Mouse (Mus musculus): ENCODE data around the gene Ddx41.

Gene Ddx41

GRCm38 (mm10) chr13:55506697-55507096 is 29.8 kb downstream of the Ddx41 start:
- DNase-seq, result peak; percentile 58 to 76

DNA sequence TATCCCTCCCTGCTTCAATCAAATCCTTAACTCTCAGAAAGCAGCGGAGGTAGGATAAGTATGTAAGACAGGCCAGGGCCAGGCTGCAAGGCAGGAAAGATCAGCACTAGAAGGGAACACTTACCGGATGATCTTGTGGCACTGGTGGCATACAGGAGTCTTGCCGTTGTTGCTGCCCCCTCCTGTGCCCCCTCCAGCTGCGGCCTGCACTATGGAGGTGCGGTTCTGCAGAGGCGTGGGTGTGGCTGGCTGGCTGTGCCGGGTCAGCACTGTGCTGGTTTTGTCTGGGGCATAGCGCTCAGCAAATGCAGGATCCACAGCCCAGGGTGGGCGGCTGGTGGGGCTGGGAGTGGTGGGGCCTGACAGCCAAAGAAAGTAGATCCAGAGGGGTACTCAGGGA is 30.6 kb downstream of the Ddx41 start:
- DNase-seq, result no peak

GRCm38 (mm10) chr13:55504390-55504789 is 32.1 kb downstream of the Ddx41 start:
- DNase-seq, result no peak

DNA sequence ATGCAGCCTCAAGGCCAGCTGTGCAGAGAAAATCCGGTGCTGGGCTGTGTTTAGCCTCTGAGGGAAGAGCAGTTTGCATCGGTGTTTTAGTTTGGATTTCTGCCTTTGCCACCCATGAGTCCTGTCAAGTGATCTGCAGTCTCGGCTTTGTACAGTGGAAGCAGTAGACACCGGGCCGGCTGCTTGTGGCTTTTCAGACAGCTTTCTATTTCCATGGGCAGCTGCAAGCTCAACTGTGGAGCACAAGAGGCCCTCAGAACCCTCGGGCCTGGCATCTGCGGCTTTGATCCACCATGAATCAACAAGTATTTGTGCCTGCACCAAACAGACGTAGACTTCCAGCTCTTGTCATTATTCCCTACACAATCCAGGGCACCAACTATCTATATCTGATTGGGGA is 34.1 kb downstream of the Ddx41 start:
- DNase-seq, result no peak

GRCm38 (mm10) chr13:55500575-55500974 is 35.9 kb downstream of the Ddx41 start:
- DNase-seq, result no peak

DNA sequence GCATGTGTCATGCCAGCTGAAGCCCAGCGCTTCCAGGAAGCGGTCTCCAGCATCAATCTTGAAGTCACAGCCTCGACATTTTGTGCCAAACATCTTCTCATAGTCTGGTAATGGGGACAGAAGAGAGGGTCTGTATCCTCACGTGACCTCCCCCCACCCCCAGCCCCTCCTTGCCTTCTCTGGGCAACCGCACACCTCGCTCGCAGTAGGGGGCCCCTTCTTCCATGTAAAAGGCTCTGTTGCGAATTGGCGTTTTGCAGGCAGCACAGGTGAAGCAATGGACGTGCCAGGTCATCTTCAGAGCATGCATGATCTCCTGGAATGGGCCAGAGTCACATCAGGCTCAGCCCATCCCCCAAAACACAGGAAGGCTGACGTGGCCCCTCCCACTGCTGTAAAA is 37.6 kb downstream of the Ddx41 start:
- DNase-seq, result no peak

GRCm38 (mm10) chr13:55496661-55497060 is 39.8 kb downstream of the Ddx41 start:
- DNase-seq, result no peak

DNA sequence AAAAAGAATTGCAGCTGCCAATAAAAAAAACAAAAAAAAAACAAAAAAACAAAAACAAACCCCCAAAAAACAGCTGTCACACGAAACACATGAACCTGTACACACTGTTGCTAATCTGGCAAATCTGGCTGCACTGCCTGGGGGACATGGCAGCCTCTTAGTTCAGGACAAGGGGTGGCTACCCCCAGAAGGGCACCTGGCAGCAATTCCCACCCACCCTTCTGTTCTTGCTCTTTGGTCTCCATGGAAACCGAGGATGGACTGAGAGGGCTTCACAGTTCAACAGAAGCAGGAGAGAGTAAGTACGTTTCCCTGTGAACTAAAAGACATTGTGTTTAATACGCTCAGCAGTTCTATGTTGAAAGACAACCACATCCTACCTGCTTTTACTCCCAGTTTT is 40.8 kb downstream of the Ddx41 start:
- no peak for DNase-seq

DNA sequence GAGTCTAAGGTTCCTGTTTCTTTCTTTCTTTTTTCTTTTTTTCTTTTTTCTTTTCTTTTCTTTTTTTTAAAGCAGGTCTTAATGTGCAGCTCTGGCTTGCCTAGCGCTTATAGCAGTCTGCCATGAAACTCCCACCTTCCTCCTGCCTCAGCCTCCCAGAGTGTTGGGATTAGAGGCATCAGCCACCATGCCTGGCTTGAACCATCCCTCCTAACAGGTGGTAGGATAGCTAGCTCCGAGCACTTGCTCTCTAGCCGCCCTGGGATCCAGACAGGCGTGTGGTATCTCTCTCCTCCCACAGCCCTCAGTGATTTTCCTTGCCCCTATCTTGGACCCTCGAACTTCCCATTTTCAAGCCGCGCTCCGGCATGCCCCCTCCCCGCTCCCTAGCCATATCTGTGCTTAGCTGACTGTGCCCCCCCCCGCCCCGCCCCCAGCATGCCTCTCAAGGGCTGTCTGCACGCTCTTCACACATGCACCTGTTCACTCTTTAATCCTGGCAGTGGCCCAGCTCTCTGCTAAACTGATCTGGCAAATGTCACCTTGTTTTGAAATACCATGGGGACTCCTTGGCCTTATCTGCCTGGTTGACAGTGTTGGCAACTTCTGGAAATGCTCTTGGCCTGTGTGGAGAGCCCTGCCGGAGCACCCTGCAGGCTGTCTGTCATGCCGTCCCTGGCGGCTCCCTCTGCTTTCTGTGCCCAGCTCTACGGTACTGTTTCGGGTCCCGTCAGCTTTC is 41.4 kb downstream of the Ddx41 start:
- DNase-seq, result peak; percentile 84 to 88

DNA sequence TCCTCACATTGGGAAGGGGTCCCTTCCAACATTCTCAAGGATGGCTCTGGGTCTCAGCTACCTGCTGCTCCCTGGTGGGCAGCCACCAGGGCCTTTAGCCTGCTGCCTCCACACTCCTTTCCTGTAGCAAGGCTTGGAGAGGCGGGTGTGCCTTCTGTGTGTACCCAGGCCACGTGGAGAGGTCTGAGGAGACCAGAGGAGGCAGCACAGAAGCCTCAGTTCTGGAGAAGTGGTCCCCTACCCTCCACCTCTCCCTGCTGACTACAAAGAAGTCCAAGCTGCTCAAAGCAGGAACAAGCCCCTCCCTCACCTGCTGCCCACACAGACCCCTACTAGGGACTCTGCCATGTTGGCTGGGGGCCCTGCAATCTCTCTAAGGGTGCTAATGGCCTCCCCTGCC is 42.2 kb downstream of the Ddx41 start:
- no peak for DNase-seq

DNA sequence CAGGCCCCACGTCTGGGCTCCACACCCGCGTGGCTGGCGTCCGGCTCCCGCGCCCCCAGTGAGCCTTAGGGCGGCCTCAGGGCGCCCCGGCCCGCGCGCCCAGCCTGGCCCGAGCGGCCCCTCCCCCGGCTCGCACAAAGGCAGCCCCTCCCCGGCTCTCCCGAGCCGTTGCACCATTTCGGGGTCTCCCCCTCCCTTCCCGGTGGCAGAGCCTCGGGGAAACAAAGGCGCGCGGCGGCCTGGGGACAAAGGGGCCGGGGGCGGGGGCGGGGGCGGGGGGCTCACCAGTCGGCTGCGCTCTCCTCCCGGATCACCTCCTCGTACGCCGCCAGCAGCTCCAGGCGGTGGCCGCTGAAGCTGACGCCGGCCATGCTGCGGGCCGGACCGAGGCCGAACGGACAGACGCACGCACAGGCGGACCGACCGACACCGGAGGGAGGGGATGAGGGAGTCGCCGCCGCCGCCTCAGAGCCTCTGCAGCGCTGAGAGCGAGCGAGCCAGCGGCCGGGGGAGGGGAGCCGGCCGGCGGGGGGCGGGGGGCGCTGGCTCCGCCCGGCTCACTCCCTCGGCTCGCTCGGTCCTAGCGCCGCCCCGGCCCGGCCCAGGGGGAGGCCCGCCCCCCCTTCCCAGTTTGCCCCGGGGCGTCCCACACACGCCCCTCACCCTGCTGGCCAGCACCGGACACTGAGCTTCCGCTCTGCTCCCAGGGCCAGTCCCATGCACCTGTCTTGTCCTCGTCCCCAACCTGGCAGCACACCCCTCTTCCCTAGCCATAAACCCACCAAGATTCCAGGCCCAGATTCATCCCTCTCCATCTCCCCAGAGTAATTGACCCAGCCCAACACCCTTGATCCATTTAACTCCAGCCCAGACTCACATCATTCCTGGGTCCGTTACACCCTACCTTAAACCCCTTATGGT is 48.6 kb downstream of the Ddx41 start, which contains the start of gene Dbn1:
Gene Dbn1, minus strand, starts transcription at position 534 of the 921 bp plus-strand sequence.
- DNase-seq, result peak in 1 of 2 experiments; percentile 62

DNA sequence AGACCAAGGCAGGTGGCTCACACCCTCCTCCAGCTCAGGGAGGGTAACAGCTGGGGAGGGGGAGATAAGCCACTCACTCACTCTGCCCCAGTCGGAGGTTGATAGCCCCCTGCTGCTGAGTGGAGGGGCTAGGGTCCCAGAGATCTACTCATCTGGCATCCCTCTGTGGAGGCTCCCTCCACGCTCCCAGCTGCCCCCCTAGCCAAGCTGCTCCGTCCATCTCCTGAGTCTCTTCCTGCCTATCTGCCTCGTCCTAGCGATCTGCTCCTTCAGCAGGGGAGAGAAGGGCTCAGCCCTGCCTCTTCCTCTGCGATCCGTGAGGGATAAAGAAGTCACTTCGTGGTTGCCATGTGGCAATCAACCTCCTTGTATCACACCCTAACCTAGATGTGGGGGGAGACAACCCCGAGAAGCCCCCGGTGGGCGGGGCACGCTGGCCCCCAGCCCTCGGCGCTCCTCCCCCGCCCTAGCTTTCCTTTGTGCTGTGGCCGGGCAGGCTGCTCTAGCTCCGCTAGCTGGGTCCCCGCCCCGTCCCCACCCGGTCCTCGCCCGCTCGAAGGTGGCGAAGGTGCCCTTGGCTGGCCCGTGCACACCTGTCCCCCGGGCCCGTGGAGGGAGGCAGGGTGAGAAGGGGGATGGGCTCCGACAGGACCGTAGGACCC is 49.4 kb downstream of the Ddx41 start:
- DNase-seq, result peak in 1 of 2 experiments; percentile 54

- peak in 1 of 2 experiments; percentile 47 for DNase-seq
Observed at GRCm38 (mm10) chr13:55486029-55486794, 50.2 kb downstream of the Ddx41 start.

GRCm38 (mm10) chr13:55484520-55485088 is 51.9 kb downstream of the Ddx41 start:
- no peak for DNase-seq

DNA sequence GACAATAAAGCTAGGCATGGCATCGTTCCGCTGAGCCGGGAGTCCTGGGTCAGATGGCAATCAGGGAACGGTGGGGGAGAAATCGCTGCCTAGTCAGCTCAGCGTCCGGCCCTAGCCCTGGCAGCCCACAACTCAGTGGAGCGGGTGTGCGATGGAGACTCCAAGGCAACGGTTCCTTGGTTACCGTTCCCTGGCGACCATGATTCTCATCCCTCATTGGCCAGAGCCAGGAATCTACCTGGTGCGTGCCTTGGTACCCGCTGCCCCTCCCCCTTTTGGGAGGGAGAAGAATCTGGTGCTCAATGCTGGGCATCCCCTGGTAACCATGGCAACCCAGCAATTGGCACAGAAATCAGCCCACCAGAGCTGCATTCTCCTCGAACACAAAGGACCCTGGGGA is 52.9 kb downstream of the Ddx41 start:
- DNase-seq, result peak; percentile 32 to 42

GRCm38 (mm10) chr13:55483071-55483470 is 53.4 kb downstream of the Ddx41 start:
- no peak for DNase-seq

GRCm38 (mm10) chr13:55482542-55482941 is 53.9 kb downstream of the Ddx41 start:
- no peak for DNase-seq
